Mouse (Mus musculus): ENCODE data around the gene Nme1.

DNA sequence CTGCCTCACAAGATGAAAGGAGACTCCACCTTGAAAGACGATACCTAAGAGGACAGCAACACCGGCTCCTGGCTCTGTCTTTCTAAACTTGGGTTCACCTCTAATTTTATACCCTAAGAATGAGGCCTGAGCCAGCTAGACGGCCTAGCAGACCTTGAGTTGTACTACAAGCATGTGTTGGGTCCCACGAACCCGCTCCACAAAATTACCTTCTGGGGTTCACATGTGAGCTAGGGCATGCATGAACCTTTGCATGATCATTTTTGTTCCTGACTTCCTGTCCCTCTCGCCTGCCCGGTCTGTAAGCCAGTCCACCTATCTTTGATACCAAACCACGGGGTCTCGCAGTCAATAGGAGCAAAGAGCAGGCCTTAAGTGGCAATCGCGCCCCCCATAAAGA is 940 bp downstream of the Nme1 start:
- no peak for TF ChIP-seq FLI1 (IDR thresholded peaks at IDR 0.05; ENCODE audit: low read length)
- no peak for TF ChIP-seq GATA1 (IDR thresholded peaks at IDR 0.05; ENCODE audit: borderline replicate concordance, low read length)
